Mouse (Mus musculus) forebrain, embryonic 15.5 days (tissue): ENCODE results near the gene Trpv4. TPM values are rescaled to one million over a fixed set of nuclear protein-coding genes. Genes with fewer than 3 reads are reported as not detected.
A peak's percentile ranks its signal among the peaks of the same experiment; 100 is the strongest.

Experiments
- ATAC-seq: fragments of 200-750 bp; cut with Nextera tagmentation; replicated peaks from 2 replicates; pipeline ENCODE4 v1.8.0; 2017; ENCODE audit warnings: mild to moderate bottlenecking, moderate TSS enrichment, moderate library complexity
- H3K27ac ChIP-seq: fragments of 300-500 bp; sonication (generic); replicated peaks from 2 replicates; pipeline ENCODE4 v1.5.1; 2015; ENCODE audit warnings: mild to moderate bottlenecking, inconsistent platforms
- H3K27me3 ChIP-seq: fragments of 300-500 bp; sonication (generic); 2 replicates; pipeline ENCODE4 v1.6.1; 2015; ENCODE audit warnings: inconsistent platforms
- H3K36me3 ChIP-seq: fragments of 300-500 bp; sonication (generic); 2 replicates; pipeline ENCODE4 v1.6.1; 2015; ENCODE audit warnings: mild to moderate bottlenecking, inconsistent platforms
- H3K4me1 ChIP-seq: fragments of 300-500 bp; sonication (generic); 2 replicates; pipeline ENCODE4 v1.6.1; 2015; ENCODE audit warnings: inconsistent platforms
- H3K4me2 ChIP-seq: fragments of 300-500 bp; sonication (generic); replicated peaks from 2 replicates; pipeline ENCODE4 v1.6.1; 2015; ENCODE audit warnings: mild to moderate bottlenecking, inconsistent platforms
- H3K4me3 ChIP-seq: fragments of 300-500 bp; sonication (generic); 2 replicates; pipeline ENCODE4 v1.5.1; 2015; ENCODE audit warnings: mild to moderate bottlenecking, inconsistent platforms
- H3K9ac ChIP-seq: fragments of 300-500 bp; sonication (generic); replicated peaks from 2 replicates; pipeline ENCODE4 v1.6.1; 2015; ENCODE audit warnings: mild to moderate bottlenecking, inconsistent platforms
- H3K9me3 ChIP-seq: fragments of 300-500 bp; sonication (generic); 2 replicates; pipeline ENCODE4 v1.6.1; 2016; ENCODE audit warnings: inconsistent platforms
- WGBS: fragments of 180-500 bp; shearing (Covaris S2); methylation state at CpG from one replicate; pipeline ENCODE4 v1.1.7; 2015; ENCODE audit warnings: mixed read lengths; 5-methylcytosine and 5-hydroxymethylcytosine counted together
- polyA plus RNA-seq: library from polyadenylated mRNA; unstranded; fragments of >200 nt; fragmentation: Nextera tagmentation; extraction: Ambion mirVana; gene quantifications from 2 replicates; pipeline ENCODE4 v1.2.1, GENCODE M21; 2015

The Trpv4 gene
- polyA plus RNA-seq, 1 experiment from 2014 or later = 0.88 TPM

- H3K9ac ChIP-seq = no peak overlapping the region
- peaks cover 5% of the 10 kb centered on the region for H3K27me3 ChIP-seq
- H3K4me1 ChIP-seq = peaks cover 9% of the 10 kb centered on the region; the same call in 1 of the 2 replicates
- no peak overlapping the region for H3K4me3 ChIP-seq
- H3K4me2 ChIP-seq = no peak overlapping the region
- no peaks in the 10 kb centered on the region for H3K36me3 ChIP-seq
- no peak for ATAC-seq
- H3K27ac ChIP-seq = no peak overlapping the region
- no peaks in the 10 kb centered on the region for H3K9me3 ChIP-seq
- 79% methylated on average over 4 of the region's 4 CpGs for WGBS
Measured at GRCm38 (mm10) chr5:114664139-114664538, 5.9 kb upstream of the Trpv4 start.

- Histone ChIP-seq H3K27me3 (peaks cover 35% of the 10 kb centered on the region), H3K4me3 (no peak overlapping the region), H3K4me1 (peaks cover 11% of the 10 kb centered on the region), H3K27ac (no peak overlapping the region), H3K9me3 (no peaks in the 10 kb centered on the region), H3K9ac (no peak overlapping the region), H3K4me2 (no peak overlapping the region), H3K36me3 (no peaks in the 10 kb centered on the region)
- 81% methylated on average over 6 of the region's 6 CpGs for WGBS
- ATAC-seq = no peak
Measured at GRCm38 (mm10) chr5:114661029-114661428, 2.8 kb upstream of the Trpv4 start.

GRCm38 (mm10) chr5:114657426-114657825 is 795 bp downstream of the Trpv4 start:
- 20% methylated on average over 10 of the region's 10 CpGs for WGBS
- Histone ChIP-seq H3K4me3 (no peak overlapping the region), H3K4me2 (peak overlapping the region; percentile 64; the same call in 1 of the 2 replicates), H3K27ac (no peak overlapping the region), H3K9ac (no peak overlapping the region), H3K27me3 (peaks cover 36% of the 10 kb centered on the region), H3K4me1 (peaks cover 11% of the 10 kb centered on the region), H3K36me3 (no peaks in the 10 kb centered on the region), H3K9me3 (no peaks in the 10 kb centered on the region)
- ATAC-seq = no peak

- Histone ChIP-seq H3K27ac (no peak overlapping the region), H3K27me3 (peaks cover 36% of the 10 kb centered on the region), H3K4me3 (no peak overlapping the region), H3K9me3 (no peaks in the 10 kb centered on the region), H3K4me1 (peaks cover 11% of the 10 kb centered on the region), H3K4me2 (no peak overlapping the region), H3K9ac (no peak overlapping the region), H3K36me3 (no peaks in the 10 kb centered on the region)
- 69% methylated on average over 7 of the region's 7 CpGs for WGBS
- no peak for ATAC-seq
Measured at GRCm38 (mm10) chr5:114656305-114656704, 1.9 kb downstream of the Trpv4 start.

GRCm38 (mm10) chr5:114655721-114656120 is 2.5 kb downstream of the Trpv4 start:
- Histone ChIP-seq H3K4me3 (no peak overlapping the region), H3K27ac (no peak overlapping the region), H3K36me3 (no peaks in the 10 kb centered on the region), H3K9ac (no peak overlapping the region), H3K4me2 (no peak overlapping the region), H3K9me3 (no peaks in the 10 kb centered on the region), H3K27me3 (peaks cover 36% of the 10 kb centered on the region), H3K4me1 (peaks cover 11% of the 10 kb centered on the region)
- 93% methylated on average over 5 of the region's 5 CpGs for WGBS
- no peak for ATAC-seq

GRCm38 (mm10) chr5:114653656-114654437 is 4.4 kb downstream of the Trpv4 start:
- Histone ChIP-seq H3K9me3 (no peaks in the 10 kb centered on the region), H3K27me3 (peaks cover 28% of the 10 kb centered on the region), H3K4me2 (no peak overlapping the region), H3K9ac (no peak overlapping the region), H3K27ac (no peak overlapping the region), H3K36me3 (no peaks in the 10 kb centered on the region), H3K4me3 (no peak overlapping the region), H3K4me1 (peaks cover 13% of the 10 kb centered on the region)
- WGBS = 77% methylated on average over 15 of the region's 15 CpGs
- no peak for ATAC-seq

GRCm38 (mm10) chr5:114651449-114651848 is 6.8 kb downstream of the Trpv4 start:
- H3K27me3 ChIP-seq = peaks cover 9% of the 10 kb centered on the region
- no peak overlapping the region for H3K27ac ChIP-seq
- H3K36me3 ChIP-seq = no peaks in the 10 kb centered on the region
- no peak overlapping the region for H3K4me2 ChIP-seq
- no peak overlapping the region for H3K4me3 ChIP-seq
- H3K9me3 ChIP-seq = no peaks in the 10 kb centered on the region
- peaks cover 15% of the 10 kb centered on the region for H3K4me1 ChIP-seq
- H3K9ac ChIP-seq = no peak overlapping the region
- 33% methylated on average over 3 of the region's 3 CpGs for WGBS
- no peak for ATAC-seq

GRCm38 (mm10) chr5:114651002-114651401 is 7.2 kb downstream of the Trpv4 start:
- Histone ChIP-seq H3K36me3 (no peaks in the 10 kb centered on the region), H3K9me3 (no peaks in the 10 kb centered on the region), H3K9ac (no peak overlapping the region), H3K4me3 (no peak overlapping the region), H3K27me3 (peaks cover 4% of the 10 kb centered on the region; the same call in 1 of the 2 replicates), H3K4me2 (no peak overlapping the region), H3K4me1 (peaks cover 15% of the 10 kb centered on the region), H3K27ac (no peak overlapping the region)
- WGBS = 42% methylated on average over 14 of the region's 14 CpGs
- ATAC-seq = no peak

GRCm38 (mm10) chr5:114648728-114649311 is 9.4 kb downstream of the Trpv4 start:
- ATAC-seq = no peak
- Histone ChIP-seq H3K9ac (no peak overlapping the region), H3K4me1 (peaks cover 15% of the 10 kb centered on the region), H3K9me3 (no peaks in the 10 kb centered on the region), H3K27me3 (peaks cover 3% of the 10 kb centered on the region; the same call in 1 of the 2 replicates), H3K27ac (no peak overlapping the region), H3K4me2 (no peak overlapping the region), H3K4me3 (no peak overlapping the region), H3K36me3 (no peaks in the 10 kb centered on the region)
- WGBS = 60% methylated on average over 11 of the region's 11 CpGs

- Histone ChIP-seq H3K4me2 (peak overlapping the region; percentile 58), H3K27me3 (peaks cover 3% of the 10 kb centered on the region; the same call in 1 of the 2 replicates), H3K27ac (no peak overlapping the region), H3K4me3 (peak overlapping the region; percentile 31), H3K4me1 (peaks cover 15% of the 10 kb centered on the region), H3K36me3 (no peaks in the 10 kb centered on the region), H3K9ac (peak overlapping the region; percentile 20), H3K9me3 (no peaks in the 10 kb centered on the region)
- WGBS = 1% methylated on average over 27 of the region's 27 CpGs
- peak; percentile 62 for ATAC-seq
Measured at GRCm38 (mm10) chr5:114647211-114647974, 10.8 kb downstream of the Trpv4 start.

GRCm38 (mm10) chr5:114645916-114646315 is 12.3 kb downstream of the Trpv4 start:
- no peaks in the 10 kb centered on the region for H3K36me3 ChIP-seq
- H3K4me3 ChIP-seq = no peak overlapping the region
- no peak overlapping the region for H3K4me2 ChIP-seq
- H3K4me1 ChIP-seq = peaks cover 15% of the 10 kb centered on the region
- ATAC-seq = no peak
- 75% methylated on average over 5 of the region's 5 CpGs for WGBS
- H3K27ac ChIP-seq = no peak overlapping the region
- H3K9ac ChIP-seq = no peak overlapping the region
- H3K9me3 ChIP-seq = no peaks in the 10 kb centered on the region
- peaks cover 3% of the 10 kb centered on the region; the same call in 1 of the 2 replicates for H3K27me3 ChIP-seq

GRCm38 (mm10) chr5:114644918-114645317 is 13.3 kb downstream of the Trpv4 start:
- Histone ChIP-seq H3K9me3 (no peaks in the 10 kb centered on the region), H3K27ac (no peak overlapping the region), H3K36me3 (no peaks in the 10 kb centered on the region), H3K4me3 (no peak overlapping the region), H3K9ac (no peak overlapping the region), H3K27me3 (0 out of 2 replicates have a peak, but pooled peaks cover 3% of the 10 kb centered on the region), H3K4me1 (peaks cover 15% of the 10 kb centered on the region), H3K4me2 (no peak overlapping the region)
- WGBS = 59% methylated on average over 6 of the region's 6 CpGs
- ATAC-seq = no peak
